Mouse (Mus musculus) G1E-ER4 (cell line): ENCODE data around the gene Olfr961. TPM values are rescaled to one million over a fixed set of nuclear protein-coding genes. Genes with fewer than 3 reads are reported as not detected.

Experiments used
- GATA1 ChIP-seq: IDR thresholded peaks from one replicate; pipeline ENCODE4 v1.8.0; 2012; ENCODE audit warnings: low read length, inconsistent platforms
- polyA plus RNA-seq: library from polyadenylated mRNA; stranded (reverse); fragments of >175 nt; gene quantifications from 2 replicates; pipeline ENCODE4 v1.2.3, GENCODE M21; 2012

The Olfr961 gene
- polyA plus RNA-seq, 1 experiment, result not detected

DNA sequence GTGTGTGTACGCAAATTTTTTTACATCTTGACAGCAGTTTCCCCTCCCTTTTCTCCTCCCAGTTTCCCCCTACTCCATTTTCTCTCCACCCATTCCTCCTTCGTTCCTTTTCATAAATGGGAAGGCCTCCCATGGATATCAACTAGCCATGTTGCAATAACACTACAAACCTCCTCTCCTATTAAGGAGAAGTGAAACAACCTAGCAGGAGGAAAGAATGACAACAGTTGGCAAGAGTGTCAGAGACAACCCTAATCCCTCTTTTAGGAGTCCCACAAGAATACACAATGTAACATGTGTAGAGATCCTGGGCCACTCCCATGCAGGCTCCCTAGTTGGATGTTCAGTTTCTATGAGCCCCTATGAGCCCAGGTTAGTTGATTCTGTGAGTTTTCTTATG is 29.9 kb downstream of the Olfr961 start:
- no peak for TF ChIP-seq GATA1

GRCm38 (mm10) chr9:39678557-39678956 is 33.7 kb downstream of the Olfr961 start:
- TF ChIP-seq GATA1, result no peak

GRCm38 (mm10) chr9:39679280-39679679 is 34.4 kb downstream of the Olfr961 start:
- TF ChIP-seq GATA1, result no peak

Other genes starting within 250 kb of the Olfr961 start
- not detected in 2 replicates for gene Olfr952, start 217.9 kb upstream of the Olfr961 start, polyA plus RNA-seq
- not detected in 2 replicates for gene Olfr954, start 188.4 kb upstream of the Olfr961 start, polyA plus RNA-seq
- not detected in 2 replicates for gene Olfr955, start 173.1 kb upstream of the Olfr961 start, polyA plus RNA-seq
- gene Olfr44, start 151.1 kb upstream of the Olfr961 start, polyA plus RNA-seq, result not detected in 2 replicates
- not detected in 2 replicates for gene Olfr957, start 129.3 kb upstream of the Olfr961 start, polyA plus RNA-seq
- not detected in 2 replicates for gene Olfr958, start 91.0 kb upstream of the Olfr961 start, polyA plus RNA-seq
- gene Olfr959, start 69.5 kb upstream of the Olfr961 start, polyA plus RNA-seq, result not detected in 2 replicates
- not detected in 2 replicates for gene AW551984, start 40.7 kb upstream of the Olfr961 start, polyA plus RNA-seq
- not detected in 2 replicates for gene Olfr148, start 34.4 kb upstream of the Olfr961 start, polyA plus RNA-seq
- gene Olfr960, start 23.7 kb upstream of the Olfr961 start, polyA plus RNA-seq, result not detected in 2 replicates
- gene Olfr963, start 22.1 kb downstream of the Olfr961 start, polyA plus RNA-seq, result not detected in 2 replicates
- gene Olfr149, start 62.0 kb downstream of the Olfr961 start, polyA plus RNA-seq, result not detected in 2 replicates
- gene Olfr965, start 66.3 kb downstream of the Olfr961 start, polyA plus RNA-seq, result not detected in 2 replicates
- not detected in 2 replicates for gene Olfr150, start 85.9 kb downstream of the Olfr961 start, polyA plus RNA-seq
- not detected in 2 replicates for gene Olfr967, start 101.2 kb downstream of the Olfr961 start, polyA plus RNA-seq
- not detected in 2 replicates for gene Olfr968, start 138.2 kb downstream of the Olfr961 start, polyA plus RNA-seq
- not detected in 2 replicates for gene Olfr969, start 145.9 kb downstream of the Olfr961 start, polyA plus RNA-seq
- not detected in 2 replicates for gene Olfr970, start 163.8 kb downstream of the Olfr961 start, polyA plus RNA-seq
- not detected in 2 replicates for gene Olfr971, start 191.8 kb downstream of the Olfr961 start, polyA plus RNA-seq
- gene Olfr972, start 221.3 kb downstream of the Olfr961 start, polyA plus RNA-seq, result not detected in 2 replicates